Mouse (Mus musculus): ENCODE data around the gene Syt7. TPM values are rescaled to one million over a fixed set of nuclear protein-coding genes. Genes with fewer than 3 reads are reported as not detected.

Syt7 gene
- polyA plus RNA-seq, 1 experiment from 2014 or later, result 1.6 TPM

- DNase-seq (ENCODE audit: low spot score), result no peak
- Histone ChIP-seq H3K27ac (replicated peaks) (no peak overlapping the region), H3K4me1 (peaks cover 11% of the 10 kb centered on the region), H3K27me3 (ENCODE audit: low read depth, poor library complexity, severe bottlenecking) (no peaks in the 10 kb centered on the region), H3K36me3 (peaks cover 17% of the 10 kb centered on the region), H3K9me3 (replicated peaks) (no peaks in the 10 kb centered on the region), H3K4me3 (no peak overlapping the region)
- 94% methylated on average over 1 of the region's 1 CpGs for WGBS
Observed at GRCm38 (mm10) chr19:10495670-10496069, 106.8 kb downstream of the Syt7 start.

GRCm38 (mm10) chr19:10496976-10497375 is 108.1 kb downstream of the Syt7 start:
- H3K4me3 ChIP-seq, result no peak overlapping the region
- peaks cover 30% of the 10 kb centered on the region for H3K36me3 ChIP-seq
- no peaks in the 10 kb centered on the region for H3K9me3 ChIP-seq (replicated peaks)
- DNase-seq (ENCODE audit: low spot score), result no peak
- H3K27me3 ChIP-seq (ENCODE audit: low read depth, poor library complexity, severe bottlenecking), result no peaks in the 10 kb centered on the region
- H3K4me1 ChIP-seq, result peaks cover 13% of the 10 kb centered on the region
- no peak overlapping the region for H3K27ac ChIP-seq (replicated peaks)
- 62% methylated on average over 2 of the region's 2 CpGs for whole genome bisulfite sequencing

GRCm38 (mm10) chr19:10497512-10498160 is 108.7 kb downstream of the Syt7 start:
- H3K27ac ChIP-seq (replicated peaks), result no peak overlapping the region
- peaks cover 17% of the 10 kb centered on the region for H3K4me1 ChIP-seq
- H3K4me3 ChIP-seq, result no peak overlapping the region
- H3K27me3 ChIP-seq (ENCODE audit: low read depth, poor library complexity, severe bottlenecking), result no peaks in the 10 kb centered on the region
- H3K36me3 ChIP-seq, result peaks cover 33% of the 10 kb centered on the region
- no peaks in the 10 kb centered on the region for H3K9me3 ChIP-seq (replicated peaks)
- no peak for DNase-seq (ENCODE audit: low spot score)
- 64% methylated on average over 8 of the region's 8 CpGs for WGBS

GRCm38 (mm10) chr19:10500581-10500980 is 111.7 kb downstream of the Syt7 start:
- H3K4me1 ChIP-seq, result peaks cover 15% of the 10 kb centered on the region
- H3K9me3 ChIP-seq (replicated peaks), result no peaks in the 10 kb centered on the region
- no peak overlapping the region for H3K27ac ChIP-seq (replicated peaks)
- 96% methylated on average over 8 of the region's 8 CpGs for WGBS
- H3K4me3 ChIP-seq, result no peak overlapping the region
- H3K27me3 ChIP-seq (ENCODE audit: low read depth, poor library complexity, severe bottlenecking), result no peaks in the 10 kb centered on the region
- H3K36me3 ChIP-seq, result peaks cover 51% of the 10 kb centered on the region
- no peak for DNase-seq (ENCODE audit: low spot score)

- peak; percentile 61 for DNase-seq (ENCODE audit: low spot score)
- 10% methylated on average over 4 of the region's 4 CpGs for WGBS
- no peaks in the 10 kb centered on the region for H3K9me3 ChIP-seq (replicated peaks)
- peaks cover 10% of the 10 kb centered on the region for H3K4me1 ChIP-seq
- no peak overlapping the region for H3K27ac ChIP-seq (replicated peaks)
- peaks cover 69% of the 10 kb centered on the region for H3K36me3 ChIP-seq
- H3K4me3 ChIP-seq, result no peak overlapping the region
- no peaks in the 10 kb centered on the region for H3K27me3 ChIP-seq (ENCODE audit: low read depth, poor library complexity, severe bottlenecking)
Observed at GRCm38 (mm10) chr19:10502571-10502970, 113.7 kb downstream of the Syt7 start.

Other genes with a start within 250 kb of the Syt7 start
- 171 and 192 TPM in 2 replicates for gene Fads1, start 206.2 kb upstream of the Syt7 start, polyA plus RNA-seq (2016; fragmentation: Nextera tagmentation; extraction: Ambion mirVana)
- gene Tmem258, start 185.1 kb upstream of the Syt7 start, polyA plus RNA-seq (2016; fragmentation: Nextera tagmentation; extraction: Ambion mirVana), result 351 and 361 TPM in 2 replicates
- 165 and 188 TPM in 2 replicates for gene Fen1, start 184.9 kb upstream of the Syt7 start, polyA plus RNA-seq (2016; fragmentation: Nextera tagmentation; extraction: Ambion mirVana)
- 2.1 and 2.2 TPM in 2 replicates for gene Myrf, start 148.3 kb upstream of the Syt7 start, polyA plus RNA-seq (2016; fragmentation: Nextera tagmentation; extraction: Ambion mirVana)
- 1.8 and 2.7 TPM in 2 replicates for gene Dagla, start 84.2 kb upstream of the Syt7 start, polyA plus RNA-seq (2016; fragmentation: Nextera tagmentation; extraction: Ambion mirVana)
- gene Lrrc10b, start 68.4 kb downstream of the Syt7 start, polyA plus RNA-seq (2016; fragmentation: Nextera tagmentation; extraction: Ambion mirVana), result 0.70 and 1.4 TPM in 2 replicates
- gene Ppp1r32, start 93.8 kb downstream of the Syt7 start, polyA plus RNA-seq (2016; fragmentation: Nextera tagmentation; extraction: Ambion mirVana), result 0.39 and 0.47 TPM in 2 replicates
- gene Cpsf7, start 136.2 kb downstream of the Syt7 start, polyA plus RNA-seq (2016; fragmentation: Nextera tagmentation; extraction: Ambion mirVana), result 57.9 and 63.2 TPM in 2 replicates
- 62.1 and 66.9 TPM in 2 replicates for gene Sdhaf2, start 137.1 kb downstream of the Syt7 start, polyA plus RNA-seq (2016; fragmentation: Nextera tagmentation; extraction: Ambion mirVana)
- gene Tmem216, start 167.1 kb downstream of the Syt7 start, polyA plus RNA-seq (2016; fragmentation: Nextera tagmentation; extraction: Ambion mirVana), result 66.9 and 67.6 TPM in 2 replicates
- gene Cyb561a3, start 188.1 kb downstream of the Syt7 start, polyA plus RNA-seq (2016; fragmentation: Nextera tagmentation; extraction: Ambion mirVana), result 15.2 and 15.3 TPM in 2 replicates
- 67.4 and 68.5 TPM in 2 replicates for gene Tmem138, start 188.3 kb downstream of the Syt7 start, polyA plus RNA-seq (2016; fragmentation: Nextera tagmentation; extraction: Ambion mirVana)
- 463 and 501 TPM in 2 replicates for gene Ddb1, start 216.2 kb downstream of the Syt7 start, polyA plus RNA-seq (2016; fragmentation: Nextera tagmentation; extraction: Ambion mirVana)
- gene Tkfc, start 216.6 kb downstream of the Syt7 start, polyA plus RNA-seq (2016; fragmentation: Nextera tagmentation; extraction: Ambion mirVana), result 24.0 and 25.7 TPM in 2 replicates
- gene Vwce, start 245.1 kb downstream of the Syt7 start, polyA plus RNA-seq (2016; fragmentation: Nextera tagmentation; extraction: Ambion mirVana), result 0.65 and 0.95 TPM in 2 replicates